ENCODE assay signal across 10 mouse cellular contexts in genomic region chr7:4811842-4812302, GRCm38 (mm10). TPM values are rescaled to one million over a fixed set of nuclear protein-coding genes. Genes with fewer than 3 reads are reported as not detected.
DNase-seq lines count a peak whose midpoint lies in the region; ATAC-seq lines count a peak whose summit lies in the region.
"Had no signal": no experiment of that assay in that cellular context is flagged by ENCODE, and none has a peak within 500 bp of the region (broad histone marks: within the 10 kb centered on the region; RNA-seq: fewer than 3 reads in every experiment).

No protein-coding gene starts in this region.

- no peaks in the 10 kb centered on the region for H3K9me3 ChIP-seq in neural tube, embryonic 12.5 days

- peaks cover 29% of the 10 kb centered on the region for H3K36me3 ChIP-seq in neural tube, embryonic 12.5 days

- H3K4me2 ChIP-seq in neural tube, embryonic 12.5 days (replicated peaks), result peak overlapping the region; percentile 77

- peak overlapping the region; percentile 95 for H3K9ac ChIP-seq in neural tube, embryonic 12.5 days

- peak; percentile 40 for DNase-seq in gastrocnemius, postnatal 14 days
- DNase-seq in gastrocnemius, adult 8-10 months (ENCODE audit: low spot score in 2 of 2), result no peak
- DNase-seq in spleen, adult 12 weeks (ENCODE audit: low spot score), result peak; percentile 19
- DNase-seq in spleen, adult 18-20 months, result no peak
- DNase-seq in liver, result peak; percentile 44
- DNase-seq in B cell, adult 2 months, result no peak

- 0 out of 2 replicates have a peak, but pooled peaks have one; percentile 0 for ATAC-seq in erythroblast, adult 5-6 weeks (replicated peaks; ENCODE audit: low FRiP score, poor library complexity, severe bottlenecking)
- no peak for ATAC-seq in neural tube, embryonic 12.5 days (ENCODE audit: low FRiP score, low read depth)

- peak overlapping the region; percentile 96 for H3K4me3 ChIP-seq in neural tube, embryonic 12.5 days

- H3K4me1 ChIP-seq in neural tube, embryonic 12.5 days, result peaks cover 25% of the 10 kb centered on the region

- WGBS in neural tube, embryonic 12.5 days, result under 1% methylated on average over 36 of the region's 36 CpGs

- H3K27me3 ChIP-seq in neural tube, embryonic 12.5 days (replicated peaks), result no peaks in the 10 kb centered on the region

- H3K27ac ChIP-seq in neural tube, embryonic 12.5 days, result no peak overlapping the region

- intact Hi-C loops in gastrocnemius, postnatal 14 days (cut with DNase I; ENCODE audit: low total_unique reads), result no loop called here

RNA-seq across cellular contexts. Expression of gene Ube2s, which starts 0.5 kb away (rescaled TPM):
- 10 to 100 TPM; 79.5 to 80.4 TPM for total RNA-seq in gastrocnemius, postnatal 14 days (2021)
- 100 to 1,000 TPM in 1 of 4 experiments, 10 to 100 TPM in 3; 92.3 to 102 (median 95.8) TPM for total RNA-seq in gastrocnemius, adult 8-10 months (2022)
- 167 and 232 TPM in 2 replicates for total RNA-seq in erythroblast, adult 5-6 weeks (2015; ENCODE audit: low replicate concordance)
- total RNA-seq in erythroblast, adult 5-6 weeks (2017; ENCODE audit: low replicate concordance), result 97.4 and 134 TPM in 2 replicates
- polyA plus RNA-seq in neural tube, embryonic 12.5 days (2016; fragmentation: Nextera tagmentation; extraction: Ambion mirVana), result 380 and 386 TPM in 2 replicates

RNA-seq across cellular contexts. Expression of gene Rpl28, which starts 19.2 kb away (rescaled TPM):
- 100 to 1,000 TPM; 613 to 657 TPM for total RNA-seq in gastrocnemius, postnatal 14 days (2021)
- 100 to 1,000 TPM; 347 to 558 (median 433) TPM for total RNA-seq in gastrocnemius, adult 8-10 months (2022)
- 304 and 336 TPM in 2 replicates for total RNA-seq in erythroblast, adult 5-6 weeks (2015; ENCODE audit: low replicate concordance)
- total RNA-seq in erythroblast, adult 5-6 weeks (2017; ENCODE audit: low replicate concordance), result 65.4 and 203 TPM in 2 replicates
- polyA plus RNA-seq in neural tube, embryonic 12.5 days (2016; fragmentation: Nextera tagmentation; extraction: Ambion mirVana), result 311 and 322 TPM in 2 replicates

RNA-seq across cellular contexts. Expression of gene Tmem238, which starts 22.4 kb away (rescaled TPM):
- total RNA-seq in gastrocnemius, postnatal 14 days (2021), result 1 to 10 TPM; 2.5 to 4.1 TPM
- 10 to 100 TPM in 1 of 4 experiments, 1 to 10 TPM in 3; 6.0 to 12.3 (median 7.4) TPM for total RNA-seq in gastrocnemius, adult 8-10 months (2022)
- total RNA-seq in erythroblast, adult 5-6 weeks (2015; ENCODE audit: low replicate concordance), result 4.0 and 7.5 TPM in 2 replicates
- 0.17 and 1.1 TPM in 2 replicates for total RNA-seq in erythroblast, adult 5-6 weeks (2017; ENCODE audit: low replicate concordance)
- 2.7 and 3.1 TPM in 2 replicates for polyA plus RNA-seq in neural tube, embryonic 12.5 days (2016; fragmentation: Nextera tagmentation; extraction: Ambion mirVana)

RNA-seq across cellular contexts. Expression of gene Tmem190, which starts 29.1 kb away (rescaled TPM):
- not detected for total RNA-seq in gastrocnemius, postnatal 14 days (2021)
- total RNA-seq in gastrocnemius, adult 8-10 months (2022), result not detected
- total RNA-seq in erythroblast, adult 5-6 weeks (2015; ENCODE audit: low replicate concordance), result not detected in 2 replicates
- not detected in 2 replicates for total RNA-seq in erythroblast, adult 5-6 weeks (2017; ENCODE audit: low replicate concordance)
- polyA plus RNA-seq in neural tube, embryonic 12.5 days (2016; fragmentation: Nextera tagmentation; extraction: Ambion mirVana), result not detected in 2 replicates
- total RNA-seq: adrenal gland, adult 18-20 months; left cerebral cortex, postnatal 14 days had no signal

RNA-seq across cellular contexts. Expression of gene Il11, which starts 29.2 kb away (rescaled TPM):
- total RNA-seq in gastrocnemius, postnatal 14 days (2021), result under 1 TPM in 1 of 2 experiments, not detected in 1; 0.13 TPM
- total RNA-seq in gastrocnemius, adult 8-10 months (2022), result not detected
- not detected in 2 replicates for total RNA-seq in erythroblast, adult 5-6 weeks (2015; ENCODE audit: low replicate concordance)
- total RNA-seq in erythroblast, adult 5-6 weeks (2017; ENCODE audit: low replicate concordance), result not detected in 2 replicates
- 0.34 and 0.51 TPM in 2 replicates for polyA plus RNA-seq in neural tube, embryonic 12.5 days (2016; fragmentation: Nextera tagmentation; extraction: Ambion mirVana)

Comparison
In these comparisons a context has a peak if more than half of its experiments do, and no peak if none do; other contexts are left out.
1. DNase-seq: peak in gastrocnemius, postnatal 14 days (single experiment), spleen, adult 12 weeks (single experiment) and liver (single experiment); none in gastrocnemius, adult 8-10 months (0 of 2), spleen, adult 18-20 months (0 of 2) and B cell, adult 2 months (0 of 2).